Mouse (Mus musculus) lung, adult 18-20 months (tissue): ENCODE data around the gene Timm17a.

Experiments used
- DNase-seq, 2 experiments: peaks; one replicate each; pipeline ENCODE4 v3.0.0; 2022; ENCODE audit warnings: mixed read lengths in 2 of 2

Timm17a gene

GRCm38 (mm10) chr1:135313284-135314031, at the start of gene Timm17a:
Gene Timm17a (minus strand): TSS chr1:135313778.
- DNase-seq: peak; percentile 93 to 95

GRCm38 (mm10) chr1:135362115-135362514, 48.5 kb upstream of the Timm17a start:
- DNase-seq: no peak

- DNase-seq: no peak
Observed at GRCm38 (mm10) chr1:135361491-135361890, 47.9 kb upstream of the Timm17a start.

DNA sequence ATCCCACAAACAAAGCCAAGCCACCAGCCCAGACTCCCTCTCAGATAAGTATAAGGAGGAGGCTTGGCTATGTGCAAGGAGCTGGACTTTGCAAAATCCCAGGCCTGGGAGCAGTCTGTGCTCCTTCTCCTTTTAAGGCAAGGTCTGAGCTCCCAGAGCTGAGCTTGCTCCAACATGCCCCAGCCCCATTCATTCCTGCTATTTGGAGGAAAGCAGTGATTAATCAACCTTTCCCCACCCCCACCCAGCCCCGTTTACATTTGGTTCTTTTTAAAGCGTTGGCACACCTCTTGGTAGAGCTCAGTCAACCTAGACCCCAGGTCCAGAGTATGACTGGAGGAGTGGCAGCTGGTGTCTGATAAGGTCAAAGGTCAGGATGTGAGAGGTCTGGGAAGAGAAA, 45.5 kb upstream of the Timm17a start:
- no peak for DNase-seq

DNA sequence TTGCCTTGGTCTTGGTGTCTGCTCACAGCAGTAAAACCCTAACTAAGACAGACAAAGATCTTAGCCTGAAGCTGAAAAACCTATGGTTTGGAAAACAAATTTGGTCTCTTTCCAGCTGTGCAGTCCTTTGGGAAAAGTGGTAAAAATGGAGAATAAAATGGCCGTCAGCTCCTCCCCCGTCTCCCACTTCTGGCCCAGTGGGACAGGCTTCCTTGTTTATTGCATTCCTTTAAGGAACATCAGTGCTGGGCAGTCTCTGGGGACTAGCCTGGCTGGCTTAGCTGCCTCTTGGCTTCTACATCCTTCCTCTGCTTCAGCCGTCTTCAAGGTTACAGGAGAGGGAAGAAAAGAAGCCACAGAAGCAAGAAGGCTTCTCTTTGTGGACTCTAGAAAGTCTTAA, 38.4 kb upstream of the Timm17a start:
- DNase-seq: peak; percentile 25 to 30

DNA sequence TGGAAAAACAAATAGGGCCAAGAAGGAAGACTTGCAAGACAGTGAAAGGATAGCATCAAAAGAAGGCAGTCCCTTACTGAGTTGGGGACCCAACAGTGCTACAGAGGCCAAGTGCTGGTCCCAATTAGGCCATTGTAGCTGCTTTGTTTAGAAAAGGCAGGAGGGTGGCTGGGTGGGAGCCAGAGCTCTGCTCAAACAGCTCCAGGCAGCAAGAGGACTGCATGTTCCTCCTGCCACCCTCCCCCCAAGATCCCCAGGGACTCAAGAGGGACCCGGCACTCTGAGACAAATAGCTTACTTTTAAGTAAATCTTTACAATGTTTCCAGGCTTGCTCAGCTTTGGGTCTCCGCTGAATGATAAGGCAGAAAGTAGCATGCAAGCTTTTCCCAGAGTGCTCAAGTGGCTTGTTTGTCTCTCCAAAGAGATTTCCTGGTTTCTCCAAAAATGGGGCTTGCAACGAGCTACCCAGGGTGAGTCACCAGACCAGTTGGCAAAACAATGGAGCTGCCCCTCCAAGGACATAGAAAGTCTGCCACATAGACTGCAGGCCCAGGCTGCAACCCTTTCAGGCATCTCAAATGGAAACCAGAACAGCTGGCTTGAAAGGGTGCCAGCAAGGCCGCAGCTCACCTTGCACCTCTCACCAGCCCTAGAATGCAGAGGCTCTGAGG, 34.1 kb upstream of the Timm17a start:
- DNase-seq: peak; percentile 59 to 69

DNA sequence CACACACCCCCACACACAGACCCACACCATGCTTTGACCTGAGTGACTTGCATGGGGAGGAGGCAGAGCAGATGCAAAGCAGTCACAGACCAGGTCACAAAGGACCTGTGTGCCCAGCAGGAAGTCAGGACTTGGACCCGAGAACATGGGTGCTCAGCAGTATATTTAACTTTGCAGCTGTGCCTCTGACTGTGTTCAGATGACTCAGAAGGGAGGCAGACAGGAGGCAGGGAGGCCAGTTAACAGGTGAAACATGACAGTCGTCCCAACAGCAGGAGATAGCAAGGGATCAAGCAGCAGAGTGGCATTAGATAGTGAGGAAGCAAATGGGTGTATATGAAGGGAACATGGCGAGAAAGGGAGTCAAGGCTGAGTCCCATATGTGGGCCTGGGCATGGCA, 33.3 kb upstream of the Timm17a start:
- no peak for DNase-seq

DNA sequence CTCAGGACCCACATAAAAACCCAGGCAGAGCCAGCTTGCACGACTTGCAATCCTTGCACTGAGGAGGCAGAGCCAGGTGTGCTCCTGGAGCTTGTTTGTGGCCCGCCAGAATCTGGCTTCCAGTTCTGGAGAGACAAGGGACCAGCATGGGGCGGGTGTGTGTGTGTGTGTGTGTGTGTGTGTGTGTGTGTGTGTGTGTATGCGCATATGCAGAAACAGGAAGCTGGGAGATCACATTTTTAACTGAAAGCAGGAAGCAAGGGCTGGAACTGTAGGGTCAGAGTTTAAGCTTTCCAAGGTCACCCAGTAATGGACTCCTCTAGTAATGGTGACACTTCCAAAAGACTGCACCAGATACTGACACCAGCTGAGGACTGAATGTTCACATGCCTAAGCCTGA, 30.4 kb upstream of the Timm17a start:
- no peak for DNase-seq

DNA sequence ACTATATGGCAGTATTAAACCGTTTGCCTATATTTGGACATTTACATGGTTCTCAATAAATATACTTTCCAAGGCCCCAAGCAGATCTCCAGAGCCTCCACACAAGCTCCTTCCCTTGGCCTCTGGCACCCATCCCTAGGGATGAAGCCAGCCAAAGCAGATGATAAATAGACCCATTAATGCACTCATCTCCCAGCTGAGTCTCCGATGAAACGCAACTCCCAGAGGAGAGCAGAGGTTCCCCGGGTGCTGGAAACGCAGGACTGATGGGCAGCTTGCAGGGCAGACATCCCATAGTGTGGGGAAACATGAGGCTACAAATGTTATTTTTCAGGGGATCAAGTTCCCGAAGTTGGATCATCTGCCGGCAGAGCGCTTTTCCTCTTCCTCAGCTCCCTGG, 28.4 kb upstream of the Timm17a start:
- DNase-seq: no peak

DNA sequence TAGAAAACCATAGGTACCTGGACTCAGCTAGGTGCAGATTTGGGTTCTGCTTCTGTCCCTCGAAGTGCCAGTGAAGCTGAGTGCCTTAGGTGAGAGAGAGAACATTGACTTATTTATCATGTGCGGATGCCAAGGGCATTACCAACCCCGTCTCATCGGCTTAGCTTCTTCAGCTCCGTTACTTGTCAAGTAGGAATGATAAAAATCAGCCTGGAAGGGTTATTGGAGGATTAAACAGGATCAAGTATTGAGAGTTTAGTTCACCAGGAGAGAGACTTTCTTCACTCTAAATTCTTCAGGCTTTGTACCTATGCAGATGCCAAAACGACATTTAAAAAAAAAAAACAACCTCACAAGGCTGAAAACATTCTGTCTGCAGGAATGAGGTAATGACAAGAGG, 17.0 kb upstream of the Timm17a start:
- no peak for DNase-seq

GRCm38 (mm10) chr1:135328368-135328767, 14.8 kb upstream of the Timm17a start:
- DNase-seq: no peak

DNA sequence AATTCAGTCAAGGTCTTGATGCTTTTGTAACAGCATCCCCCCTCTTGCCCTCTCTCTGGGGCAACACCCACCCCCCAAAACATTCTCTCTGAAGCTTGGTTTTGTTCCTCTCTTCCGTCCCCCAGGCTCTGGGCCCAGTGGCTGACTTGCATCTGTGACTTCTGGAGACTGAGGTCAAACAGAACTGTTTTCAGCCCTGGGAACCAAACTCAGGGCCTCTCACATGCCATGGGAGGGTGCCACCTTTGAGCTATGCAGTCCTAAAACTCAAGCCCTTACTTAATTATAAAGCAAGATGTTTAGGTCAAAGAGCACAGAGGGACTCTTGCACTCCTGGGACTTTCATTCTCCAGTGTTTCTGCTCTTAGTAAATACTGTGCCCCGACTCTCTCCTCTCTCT, 12.4 kb upstream of the Timm17a start:
- DNase-seq: no peak

- DNase-seq: peak; percentile 34 to 37
Observed at GRCm38 (mm10) chr1:135324571-135324970, 11.0 kb upstream of the Timm17a start, which contains the start of gene Lmod1. Gene Lmod1 (plus strand): TSS chr1:135324807.

GRCm38 (mm10) chr1:135323367-135323901, 9.9 kb upstream of the Timm17a start:
- DNase-seq: no peak

DNA sequence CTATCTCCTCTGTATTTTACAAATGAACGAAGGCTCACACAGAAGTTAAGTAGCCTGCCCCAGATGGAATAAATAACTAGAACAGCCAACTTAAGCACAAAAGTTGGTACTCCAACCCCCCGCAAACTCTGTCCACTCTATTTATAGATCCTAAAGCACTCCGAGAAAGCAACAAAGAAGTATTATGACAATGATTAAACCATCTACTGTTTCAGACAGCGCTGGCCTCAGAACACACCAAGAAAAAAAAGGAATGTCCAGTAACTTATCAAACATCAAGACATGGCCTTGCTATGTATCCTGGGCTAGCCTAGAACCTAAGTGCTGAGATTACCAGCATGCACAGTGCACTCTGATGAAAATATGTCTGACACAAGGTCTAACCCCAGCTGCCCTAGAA, 1.4 kb downstream of the Timm17a start:
- no peak for DNase-seq

DNA sequence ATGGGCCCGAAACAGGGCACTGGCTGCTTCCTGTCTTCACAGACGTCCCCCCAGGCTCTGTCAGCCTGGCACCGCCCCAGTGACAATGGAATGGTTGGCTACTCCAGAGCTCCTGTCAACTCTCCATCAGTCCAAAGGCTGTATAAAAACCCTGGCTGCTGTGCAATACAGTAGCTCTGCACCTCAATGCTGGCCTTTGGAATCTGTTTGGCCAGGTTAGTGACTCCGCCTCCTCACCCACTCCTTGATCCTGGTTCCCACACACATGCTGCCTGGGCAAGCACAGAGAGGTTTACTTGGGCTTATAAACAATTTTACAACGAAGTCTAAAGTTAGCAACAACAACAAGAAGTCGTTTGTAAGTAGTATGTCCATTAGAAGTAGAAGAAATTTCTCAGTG, 2.2 kb downstream of the Timm17a start:
- no peak for DNase-seq

DNA sequence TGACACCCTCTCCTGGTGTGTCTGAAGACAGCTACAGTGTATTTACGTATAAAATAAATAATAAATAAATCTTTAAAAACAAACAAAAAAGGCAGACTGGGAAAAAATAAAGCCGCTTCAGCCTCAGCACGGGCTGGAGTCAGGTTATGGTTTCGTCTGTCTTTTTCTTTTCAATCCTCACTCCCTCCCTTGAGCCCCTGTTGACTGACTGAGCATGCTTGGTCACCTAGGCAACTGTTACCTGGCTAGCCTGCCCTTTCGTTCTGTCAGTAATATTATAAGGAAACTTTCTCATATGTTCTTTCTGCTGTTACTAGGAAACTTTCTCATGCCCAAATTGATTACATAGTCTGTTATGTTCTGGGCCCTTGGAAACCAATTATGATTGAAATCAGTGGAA, 22.7 kb downstream of the Timm17a start:
- DNase-seq: peak in 1 of 2 experiments; percentile 21

- peak in 1 of 2 experiments; percentile 13 for DNase-seq
Observed at GRCm38 (mm10) chr1:135286311-135286710, 27.3 kb downstream of the Timm17a start.

- peak; percentile 74 to 81 for DNase-seq
Observed at GRCm38 (mm10) chr1:135283826-135284291, 29.7 kb downstream of the Timm17a start, which contains the start of gene Rnpep. Gene Rnpep (minus strand): TSS chr1:135284084.

DNA sequence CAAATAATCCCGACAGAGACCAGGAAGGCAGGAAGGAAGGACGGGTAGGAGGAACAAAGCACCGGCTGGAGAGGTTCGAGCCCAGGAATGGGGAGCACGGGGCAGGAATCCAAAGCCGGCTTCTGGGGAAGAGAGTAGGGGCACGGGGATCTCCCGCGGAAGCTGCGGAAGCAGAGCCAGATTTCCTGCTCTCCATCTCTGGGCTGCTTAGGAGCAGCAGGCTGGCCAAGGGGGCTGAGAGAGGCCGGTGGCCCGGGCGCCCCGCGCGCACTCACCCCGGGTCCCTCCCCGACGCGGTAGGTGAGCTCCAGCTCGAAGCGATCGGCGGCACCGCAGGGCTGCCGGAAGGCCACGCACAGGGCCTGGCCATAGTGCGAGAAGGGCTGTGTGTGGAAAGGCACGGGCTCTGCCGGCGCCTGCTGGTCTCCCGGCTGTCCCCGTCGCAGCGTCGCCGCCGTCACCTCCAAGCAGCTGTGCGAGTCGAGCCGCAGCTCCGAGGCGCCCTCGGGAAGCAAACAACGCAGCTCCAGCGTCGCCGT, 30.2 kb downstream of the Timm17a start:
- peak in 1 of 2 experiments; percentile 26 for DNase-seq

DNA sequence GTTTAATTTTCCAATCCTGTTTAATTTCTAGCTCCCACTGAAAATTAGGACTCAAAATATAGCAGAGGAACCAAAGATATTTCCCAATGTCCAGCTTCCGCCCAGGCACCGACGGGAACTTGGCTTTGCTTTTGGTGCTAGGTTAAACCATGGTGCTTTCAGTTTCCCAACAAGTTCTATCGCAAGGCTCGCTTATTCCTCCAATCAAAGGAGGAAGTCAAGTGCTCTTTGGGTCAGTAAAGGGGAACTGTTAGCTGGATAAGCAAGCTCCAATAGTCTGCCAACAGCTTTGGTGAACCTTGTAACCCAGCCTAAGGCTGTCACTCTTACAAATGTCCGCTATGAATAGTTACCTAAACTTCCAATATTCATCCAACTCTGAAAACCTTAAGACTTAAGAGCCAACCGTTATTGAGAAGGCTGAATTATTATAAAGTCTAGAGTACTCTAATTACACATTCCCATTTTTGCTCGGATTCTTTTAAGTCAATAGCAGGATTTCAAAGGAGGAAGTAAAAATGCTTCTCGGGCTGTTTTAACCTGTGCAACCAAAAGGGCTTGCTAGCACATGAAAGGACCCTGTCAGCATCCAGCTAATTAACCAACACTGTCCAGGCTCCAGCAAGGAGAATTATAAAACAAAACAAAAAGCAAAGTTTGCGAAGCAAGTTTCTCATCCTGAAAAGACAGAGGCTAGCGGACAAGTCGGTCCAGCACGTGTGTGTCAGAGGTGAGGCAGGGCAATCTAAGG, 30.9 kb downstream of the Timm17a start:
- peak; percentile 55 to 79 for DNase-seq

- DNase-seq: no peak
Observed at GRCm38 (mm10) chr1:135281841-135282240, 31.7 kb downstream of the Timm17a start.

GRCm38 (mm10) chr1:135280646-135281045, 32.9 kb downstream of the Timm17a start:
- DNase-seq: peak; percentile 84 to 90
